Mouse (Mus musculus) cerebellum, postnatal 36 days (tissue): ENCODE data around the gene Mdm2.

Experiments used
- DNase-seq, 2 experiments: peaks; one replicate each; pipeline ENCODE4 v3.0.0; 2021 to 2022; ENCODE audit warnings: mixed read lengths in 2 of 2

The Mdm2 gene

GRCm38 (mm10) chr10:117681999-117682857, 28.3 kb downstream of the Mdm2 start:
- DNase-seq: peak; percentile 44 to 50

GRCm38 (mm10) chr10:117681543-117681942, 29.0 kb downstream of the Mdm2 start:
- no peak for DNase-seq

- DNase-seq: no peak
Observed at GRCm38 (mm10) chr10:117680868-117681513, 29.6 kb downstream of the Mdm2 start.

- DNase-seq: no peak
Observed at GRCm38 (mm10) chr10:117679963-117680473, 30.5 kb downstream of the Mdm2 start.

GRCm38 (mm10) chr10:117679029-117679686, 31.4 kb downstream of the Mdm2 start:
- DNase-seq: no peak

GRCm38 (mm10) chr10:117678357-117678756, 32.2 kb downstream of the Mdm2 start:
- DNase-seq: no peak

GRCm38 (mm10) chr10:117677494-117678236, 32.9 kb downstream of the Mdm2 start:
- no peak for DNase-seq

GRCm38 (mm10) chr10:117676644-117677313, 33.8 kb downstream of the Mdm2 start:
- peak; percentile 46 to 73 for DNase-seq

GRCm38 (mm10) chr10:117676036-117676643, 34.4 kb downstream of the Mdm2 start:
- DNase-seq: peak; percentile 73 to 76

GRCm38 (mm10) chr10:117675096-117676035, 35.2 kb downstream of the Mdm2 start:
- DNase-seq: peak; percentile 84

GRCm38 (mm10) chr10:117674359-117675019, 36.1 kb downstream of the Mdm2 start:
- no peak for DNase-seq

- no peak for DNase-seq
Observed at GRCm38 (mm10) chr10:117673913-117674312, 36.6 kb downstream of the Mdm2 start.

GRCm38 (mm10) chr10:117672693-117673092, 37.9 kb downstream of the Mdm2 start:
- DNase-seq: peak in 1 of 2 experiments; percentile 11

- DNase-seq: no peak
Observed at GRCm38 (mm10) chr10:117671930-117672666, 38.5 kb downstream of the Mdm2 start.

- DNase-seq: no peak
Observed at GRCm38 (mm10) chr10:117671266-117671665, 39.3 kb downstream of the Mdm2 start.

- no peak for DNase-seq
Observed at GRCm38 (mm10) chr10:117670791-117671190, 39.8 kb downstream of the Mdm2 start.

- DNase-seq: no peak
Observed at GRCm38 (mm10) chr10:117670092-117670491, 40.5 kb downstream of the Mdm2 start.

GRCm38 (mm10) chr10:117669449-117670090, 41.0 kb downstream of the Mdm2 start:
- no peak for DNase-seq
